Mouse (Mus musculus): ENCODE data around the gene Ticam1.
A peak's percentile ranks its signal among the peaks of the same experiment; 100 is the strongest.
"Not testable (repeated sequence)": the region's sequence is repeated elsewhere in the genome, so short reads cannot be mapped to it uniquely, and the experiment has no call there.

The Ticam1 gene

DNA sequence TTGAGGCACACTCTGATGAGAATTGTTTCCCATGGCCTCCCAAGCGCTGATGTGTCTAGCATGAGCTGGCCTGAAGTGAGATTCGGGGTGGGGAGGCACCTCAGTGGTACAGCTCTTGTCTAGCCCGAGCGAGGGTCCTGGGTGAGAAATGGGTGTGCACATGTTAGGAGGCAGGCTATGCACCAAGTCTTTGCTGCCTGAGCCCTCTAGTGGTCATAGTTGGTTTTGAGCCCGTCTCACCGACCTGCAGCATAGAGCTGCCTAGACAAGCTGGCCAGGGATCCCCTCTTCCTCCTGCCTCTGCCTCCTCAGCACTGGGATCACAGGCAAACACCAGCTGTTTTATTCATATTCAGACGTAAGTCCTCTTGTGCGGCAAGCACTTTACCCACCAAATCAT, 12.6 kb downstream of the Ticam1 start:
- peak; percentile 83 for DNase-seq (ENCODE audit: low spot score)

DNA sequence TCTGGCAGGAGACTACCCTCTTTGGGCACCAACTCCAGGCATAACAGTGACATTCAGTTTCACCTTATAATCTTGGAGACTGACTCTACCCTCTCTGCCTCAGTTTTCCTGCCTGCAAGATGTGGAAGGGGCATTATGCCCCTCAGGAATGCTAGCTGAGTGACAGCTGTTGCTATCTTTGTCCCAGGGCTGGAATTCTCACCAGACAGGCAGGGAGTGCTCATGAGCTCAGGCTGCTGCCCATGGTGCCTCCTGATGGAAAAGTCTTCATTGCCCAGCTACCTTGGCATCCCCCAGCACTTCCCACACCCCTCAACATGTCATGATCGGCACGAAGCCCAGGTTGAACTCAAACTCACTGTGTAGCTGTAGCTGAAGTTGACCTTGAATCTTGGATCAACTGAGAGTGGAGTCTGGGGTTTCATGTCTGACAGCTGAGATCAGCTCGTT, 13.9 kb downstream of the Ticam1 start:
- no peak for DNase-seq (ENCODE audit: low spot score)

DNA sequence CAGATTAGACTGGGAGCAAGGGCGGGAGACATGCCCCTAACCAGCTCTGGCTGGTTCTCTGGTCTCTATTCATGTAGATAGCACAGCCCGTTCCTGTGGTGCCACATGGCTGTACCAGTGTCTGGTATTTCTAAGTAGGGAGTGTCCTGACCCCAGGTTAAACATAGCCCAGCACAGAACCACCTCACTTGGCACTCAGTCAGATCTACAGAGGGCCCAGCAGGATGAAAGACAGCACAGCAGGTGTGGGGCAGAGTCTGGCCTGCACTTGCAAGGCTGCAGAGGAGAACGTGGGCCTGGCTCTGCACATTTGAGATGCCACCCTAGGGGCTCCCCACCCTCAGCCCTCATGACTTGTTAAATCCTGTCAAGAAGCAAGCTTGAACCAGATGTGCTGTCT, 15.4 kb downstream of the Ticam1 start:
- no peak for DNase-seq (ENCODE audit: low spot score)

DNA sequence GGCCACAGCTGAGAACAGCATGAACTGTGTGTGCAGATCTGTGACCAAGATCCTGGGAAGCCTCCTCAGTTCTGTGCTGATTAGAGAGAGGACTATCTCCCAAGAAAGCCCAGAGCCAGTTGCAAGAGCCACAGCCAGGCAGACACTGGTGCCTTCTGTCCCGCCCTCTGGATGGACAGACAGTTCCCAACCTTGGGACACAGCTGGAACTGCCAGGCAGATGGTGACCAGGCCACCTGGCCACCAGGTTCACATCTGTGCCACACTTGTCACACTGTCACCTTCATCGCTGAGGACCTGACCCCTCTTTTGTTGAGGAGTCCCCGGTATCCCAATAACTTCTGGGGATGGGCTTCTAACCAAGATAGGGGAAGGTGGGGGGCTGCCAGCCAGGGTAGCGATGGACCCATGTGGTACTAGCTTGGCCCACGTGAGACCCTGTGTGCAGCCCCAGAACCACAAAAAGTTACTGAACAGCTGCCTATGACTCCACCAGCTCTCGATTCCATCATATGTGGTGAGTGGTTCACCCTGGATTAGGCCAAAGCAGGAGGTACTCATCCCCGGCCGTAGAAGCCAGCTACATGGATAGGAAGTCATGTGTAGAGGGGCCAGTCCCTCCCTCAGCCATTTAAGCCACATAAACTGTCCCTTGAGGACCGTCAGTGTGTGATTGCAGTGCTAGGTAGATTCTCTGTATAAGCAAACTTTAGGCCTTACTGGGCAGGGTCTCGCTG, 17.1 kb downstream of the Ticam1 start:
- DNase-seq (ENCODE audit: low spot score): no peak

DNA sequence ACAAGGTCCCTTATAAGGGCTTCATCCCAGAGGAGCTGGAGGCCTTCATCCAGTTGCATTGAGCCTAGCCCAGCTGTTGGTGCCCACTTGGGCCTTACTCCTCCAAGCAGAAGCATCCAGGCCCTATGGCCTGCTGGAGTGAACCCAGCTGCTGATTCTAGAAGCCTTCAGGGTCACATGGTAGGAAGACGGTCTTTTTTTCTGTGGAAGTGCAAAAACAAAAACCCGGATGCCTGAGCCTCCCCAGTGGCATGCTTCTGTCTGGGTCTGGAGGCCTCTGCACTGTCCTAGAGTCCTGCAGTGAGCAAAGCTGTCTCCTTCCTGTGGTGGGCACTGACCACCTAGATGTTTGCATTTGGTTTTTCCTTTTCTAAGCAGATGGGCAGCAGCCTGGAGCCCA, 17.8 kb downstream of the Ticam1 start:
- not testable (repeated sequence) for DNase-seq (ENCODE audit: low spot score)

DNA sequence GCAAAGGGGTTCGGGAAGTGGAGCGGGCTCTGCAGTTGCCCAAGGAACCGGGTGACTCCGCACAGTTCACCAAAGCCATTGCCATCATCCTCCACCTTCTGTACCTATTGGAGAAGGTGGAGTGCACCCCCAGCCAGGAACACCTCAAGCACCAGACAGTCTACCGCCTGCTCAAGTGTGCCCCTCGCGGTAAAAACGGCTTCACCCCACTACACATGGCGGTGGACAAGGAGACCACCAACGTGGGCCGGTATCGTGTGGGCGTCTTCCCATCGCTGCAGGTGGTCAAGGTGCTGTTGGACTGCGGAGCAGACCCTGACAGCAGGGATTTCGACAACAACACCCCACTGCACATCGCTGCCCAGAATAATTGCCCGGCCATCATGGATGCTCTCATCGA, 18.3 kb downstream of the Ticam1 start:
- not testable (repeated sequence) for DNase-seq (ENCODE audit: low spot score)

DNA sequence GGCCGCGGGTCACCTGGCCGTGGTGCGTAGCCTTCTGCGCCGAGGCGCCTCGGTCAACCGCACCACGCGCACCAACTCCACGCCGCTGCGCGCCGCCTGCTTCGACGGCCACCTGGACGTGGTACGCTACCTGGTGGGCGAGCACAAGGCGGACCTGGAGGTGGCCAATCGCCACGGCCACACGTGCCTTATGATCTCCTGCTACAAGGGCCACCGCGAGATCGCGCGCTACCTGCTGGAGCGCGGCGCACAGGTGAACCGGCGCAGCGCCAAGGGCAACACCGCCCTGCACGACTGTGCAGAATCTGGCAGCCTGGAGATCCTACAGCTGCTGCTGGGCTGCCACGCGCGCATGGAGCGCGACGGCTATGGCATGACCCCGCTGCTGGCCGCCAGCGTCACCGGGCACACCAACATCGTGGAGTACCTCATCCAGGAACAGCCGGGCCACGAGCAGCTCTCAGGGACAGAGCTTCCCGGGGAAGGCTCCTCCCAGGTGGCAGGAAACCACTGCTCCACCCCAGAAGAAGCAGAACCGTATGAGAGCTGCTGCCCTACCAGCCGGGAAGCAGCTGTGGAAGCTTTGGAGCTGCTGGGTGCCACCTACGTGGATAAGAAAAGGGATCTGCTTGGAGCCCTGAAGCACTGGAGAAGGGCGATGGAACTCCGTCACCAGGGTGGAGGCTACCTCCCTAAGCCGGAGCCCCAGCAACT, 19.2 kb downstream of the Ticam1 start:
- no peak for DNase-seq (ENCODE audit: low spot score)

DNA sequence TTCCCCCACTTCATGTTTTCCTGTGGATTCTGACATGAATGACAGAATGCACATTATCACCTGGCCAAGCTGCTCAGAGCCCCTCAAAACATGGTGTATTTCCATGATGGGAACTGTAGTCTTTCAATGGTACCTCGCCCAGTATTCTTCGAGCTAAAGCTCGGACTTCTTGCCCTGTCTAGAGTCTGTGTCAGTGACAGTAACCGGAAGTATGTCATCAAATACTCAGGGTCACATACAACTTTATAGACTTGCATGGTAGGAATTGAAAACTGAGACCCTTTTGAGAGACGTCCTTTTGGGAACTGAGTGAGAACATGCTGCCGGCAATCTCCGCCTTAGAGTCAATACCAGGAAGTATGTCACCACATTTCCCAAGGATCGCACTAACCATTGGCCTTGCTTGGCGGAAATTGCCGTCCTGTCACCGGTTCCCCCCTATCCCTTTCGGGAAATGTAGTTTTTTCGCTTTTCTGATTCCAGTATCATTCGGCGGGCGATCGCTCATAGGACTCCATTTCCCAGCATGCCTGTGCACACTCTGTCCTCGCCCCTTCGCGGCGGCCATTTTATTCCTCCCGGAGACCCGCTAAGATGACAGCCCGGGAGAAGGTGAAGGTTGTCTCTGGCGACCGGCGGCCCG, 20.2 kb downstream of the Ticam1 start, which contains the start of gene Fem1a:
Fem1a (plus strand) TSS at position 572 of the 643 bp plus-strand sequence.
- peak; percentile 87 for DNase-seq (ENCODE audit: low spot score)

DNA sequence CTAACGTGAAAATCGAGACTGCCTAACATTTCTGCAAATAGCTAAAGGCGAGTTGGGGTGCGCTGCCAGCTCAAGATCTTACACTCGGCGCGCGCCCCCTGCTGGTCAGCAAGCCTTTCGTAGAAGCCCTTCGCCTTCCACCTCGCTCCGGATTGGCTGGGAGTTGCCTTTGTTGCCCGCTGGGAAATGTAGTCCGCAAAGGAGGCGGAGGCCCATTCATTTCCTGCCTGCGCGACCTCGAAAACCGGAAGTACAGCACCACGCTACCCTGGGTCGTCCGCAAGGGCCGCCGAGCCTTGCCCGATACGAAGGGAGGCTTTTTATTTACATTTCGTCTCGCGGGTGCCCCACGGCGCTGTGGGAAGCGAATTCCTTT, 20.7 kb downstream of the Ticam1 start:
- DNase-seq (ENCODE audit: low spot score): peak; percentile 99

DNA sequence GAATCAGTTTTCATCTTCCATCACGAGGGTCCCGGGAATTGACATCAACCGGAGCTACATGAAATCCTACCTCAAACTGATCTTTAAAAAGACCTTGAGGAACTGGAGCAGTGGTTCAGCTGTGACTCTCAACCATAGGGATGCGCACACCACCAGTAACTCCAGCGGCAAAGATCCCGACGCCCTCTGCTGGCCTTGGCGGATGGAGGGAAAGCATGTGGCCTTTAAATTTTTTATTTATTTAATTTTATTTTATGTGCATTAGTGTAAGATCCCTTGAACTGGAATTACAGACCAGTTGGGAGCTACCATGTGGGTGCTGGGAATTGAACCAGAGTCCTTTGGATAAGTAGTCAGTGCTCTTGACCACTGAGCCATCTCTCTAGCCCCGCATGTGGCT, 21.2 kb downstream of the Ticam1 start:
- DNase-seq (ENCODE audit: low spot score): peak; percentile 75

DNA sequence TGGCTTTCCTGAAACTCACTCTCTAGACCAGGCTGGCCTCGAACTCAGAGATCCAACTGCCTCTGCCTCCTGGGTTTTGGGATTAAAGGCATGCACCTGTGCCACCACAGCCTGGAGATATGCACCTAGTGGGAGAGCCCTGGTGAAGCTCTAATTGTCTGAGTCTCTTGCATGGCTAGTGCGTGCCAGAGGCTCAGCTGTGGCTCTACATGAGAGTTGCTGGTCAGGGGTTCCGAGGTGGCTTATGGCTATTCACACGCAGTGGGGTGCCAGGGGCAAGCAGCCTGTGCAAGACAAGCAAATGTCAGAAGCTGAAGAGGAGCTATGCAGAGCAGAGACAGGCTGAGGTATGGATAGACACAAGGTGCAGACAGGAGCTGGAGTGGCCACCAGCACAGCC, 21.9 kb downstream of the Ticam1 start:
- DNase-seq (ENCODE audit: low spot score): no peak

DNA sequence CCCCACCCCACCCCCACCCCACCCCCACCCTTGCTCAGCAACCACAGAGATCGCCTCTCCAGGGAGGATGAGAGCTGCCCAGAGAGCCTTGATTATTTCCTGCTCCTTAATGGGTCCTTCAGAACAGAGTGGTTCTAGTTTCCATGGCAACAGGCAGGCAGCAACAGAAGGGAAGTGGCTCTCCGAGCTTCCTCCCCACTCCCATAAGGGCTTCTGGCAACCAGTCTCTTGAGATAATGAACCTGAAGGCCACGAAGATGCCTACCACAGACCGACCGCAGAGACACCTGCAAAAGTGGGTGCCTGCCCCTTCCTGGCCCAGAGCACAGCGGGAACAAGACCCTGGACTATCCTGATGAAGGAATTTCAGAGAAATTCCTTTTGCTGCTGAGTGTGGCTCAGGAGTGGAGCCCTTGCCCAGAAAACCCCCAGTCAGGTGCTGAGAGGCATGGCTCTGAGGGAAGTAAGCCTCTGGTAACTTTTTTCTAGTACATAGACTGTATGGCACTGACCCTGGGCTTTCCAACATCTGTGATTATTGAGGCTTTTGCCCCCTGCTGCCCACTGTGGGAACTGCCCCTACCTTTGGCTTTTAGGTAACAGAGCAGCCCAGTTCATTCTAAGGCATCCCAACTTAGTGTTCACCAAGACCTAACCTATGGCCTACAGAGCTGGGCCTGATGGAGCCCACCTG, 25.3 kb downstream of the Ticam1 start:
- DNase-seq (ENCODE audit: low spot score): peak; percentile 83

DNA sequence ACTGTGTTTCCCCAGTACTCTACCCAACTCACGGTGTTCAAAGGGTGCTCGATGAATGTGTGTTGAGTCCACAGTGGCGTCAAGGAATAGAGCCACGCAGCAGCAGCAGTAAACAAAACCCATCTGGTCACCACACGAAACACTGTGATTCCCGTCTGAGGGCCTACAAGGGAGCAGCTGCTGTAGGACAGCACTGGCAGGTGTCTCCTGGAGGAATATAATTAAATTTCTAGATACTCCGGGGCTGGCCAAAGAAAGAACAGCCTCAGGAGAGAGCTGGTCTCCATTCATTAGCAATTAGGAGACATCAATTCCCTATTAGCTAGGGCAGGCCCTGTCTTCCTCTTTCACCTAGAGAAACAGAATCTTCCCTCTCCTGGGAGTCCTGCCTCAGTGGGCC, 31.0 kb downstream of the Ticam1 start:
- no peak for DNase-seq (ENCODE audit: low spot score)

DNA sequence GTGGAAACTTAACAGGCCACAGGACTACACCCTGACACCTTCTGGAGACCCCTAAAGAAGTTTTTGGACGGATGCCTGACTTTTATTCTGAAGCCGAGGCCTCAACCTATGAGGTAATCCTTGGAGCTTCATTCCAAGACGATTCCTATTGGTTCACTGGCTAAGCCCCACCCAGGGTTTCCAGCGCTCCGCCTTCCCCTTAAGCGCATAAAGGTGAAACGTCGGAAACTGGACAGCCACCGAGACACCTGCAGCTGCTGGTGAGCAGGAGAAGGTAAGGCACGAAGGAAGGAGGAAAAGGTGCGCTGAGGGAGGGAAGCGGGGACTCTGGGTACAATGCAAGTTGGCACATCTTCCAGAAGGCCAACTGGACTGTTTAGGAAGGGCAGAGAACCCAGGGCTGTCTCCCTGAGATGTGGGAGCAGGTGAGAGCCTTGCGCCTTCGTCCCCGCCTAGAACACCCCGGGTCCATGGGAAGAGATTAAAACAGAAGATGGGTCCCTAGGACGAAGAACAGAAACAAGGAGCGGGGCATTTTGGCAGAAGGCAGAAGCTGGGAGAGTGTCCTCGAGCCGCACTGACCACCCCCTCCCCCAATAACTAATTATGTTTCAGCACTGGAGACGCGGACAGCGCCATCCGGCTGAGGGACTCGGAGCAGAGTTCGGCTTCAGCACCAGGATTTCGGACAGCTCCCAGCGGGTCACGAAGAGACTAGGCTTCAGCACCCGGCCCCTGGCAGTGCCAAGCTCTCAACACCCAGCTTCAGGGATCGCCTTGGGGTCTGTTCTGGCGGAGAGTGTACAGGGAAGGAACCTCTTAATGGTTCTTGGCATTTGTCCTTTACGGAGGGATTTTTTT, 34.8 kb downstream of the Ticam1 start:
- peak; percentile 97 for DNase-seq (ENCODE audit: low spot score)

DNA sequence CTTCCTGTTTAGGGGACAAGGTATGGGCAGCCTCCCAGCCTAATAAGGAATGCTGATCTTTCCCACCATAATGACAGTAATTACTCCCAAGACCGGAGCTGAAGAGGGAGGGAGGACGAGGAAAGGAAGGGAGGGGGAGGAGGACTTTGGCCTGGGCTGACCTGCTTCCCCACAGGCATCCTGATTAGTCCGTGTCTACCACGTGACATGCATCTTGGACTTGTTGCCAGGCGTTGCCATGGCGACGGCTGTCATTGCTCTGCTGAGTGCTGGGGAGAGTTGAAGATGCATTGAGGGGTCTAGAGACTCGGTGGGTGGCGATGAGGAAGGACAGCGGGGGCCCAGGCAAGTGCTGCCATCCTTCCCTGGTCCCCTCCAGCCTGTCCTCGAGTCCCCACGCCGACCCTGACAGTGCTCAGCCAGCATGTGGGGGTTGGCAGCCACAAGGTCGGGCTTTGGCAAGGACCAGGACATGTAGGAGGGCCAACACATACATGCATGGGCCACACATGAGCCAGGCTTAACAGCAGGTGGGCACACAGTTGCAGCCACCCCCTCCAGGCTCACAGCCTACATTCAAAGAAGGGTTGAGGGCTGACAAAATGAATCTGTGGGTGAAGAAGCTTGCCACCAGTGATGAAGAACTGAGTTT, 42.6 kb downstream of the Ticam1 start:
- DNase-seq (ENCODE audit: low spot score): peak; percentile 68

DNA sequence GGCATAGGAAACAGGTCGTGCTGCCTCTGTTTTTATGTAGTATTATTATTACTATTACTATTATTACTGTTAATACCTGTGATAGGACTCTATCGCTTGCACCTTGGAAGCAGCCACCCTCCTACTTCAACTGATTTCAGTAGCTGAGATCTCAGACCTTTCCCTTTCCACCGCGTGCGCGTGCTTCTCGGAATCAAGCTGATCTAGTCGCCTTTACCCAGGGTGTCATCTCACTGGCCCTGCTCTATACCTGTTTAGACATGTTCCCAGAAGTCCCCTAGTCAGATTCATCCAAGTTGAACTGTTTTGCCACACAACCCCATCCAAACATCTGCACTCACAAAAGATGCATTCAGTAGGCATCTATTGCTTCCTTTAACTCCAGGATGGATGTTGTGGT, 43.2 kb downstream of the Ticam1 start:
- no peak for DNase-seq (ENCODE audit: low spot score)

DNA sequence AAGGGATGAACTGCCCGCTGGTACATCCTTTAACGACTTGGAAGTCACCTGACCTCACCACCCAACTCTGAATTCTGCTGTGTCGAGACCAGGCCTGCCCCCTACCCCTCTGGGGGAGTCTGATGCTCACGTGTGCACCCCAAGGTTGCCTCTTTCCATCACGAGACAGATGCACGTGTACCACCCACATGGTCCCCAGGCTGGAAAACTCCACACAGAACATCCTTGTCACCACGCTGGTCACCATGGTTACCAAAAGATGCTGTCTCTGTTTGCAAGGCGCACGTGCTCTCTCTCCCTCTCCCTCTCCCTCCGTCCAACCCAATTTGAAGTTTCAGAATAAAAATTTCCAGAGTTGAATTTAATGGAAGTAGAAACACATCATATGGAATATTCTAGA, 46.6 kb downstream of the Ticam1 start:
- no peak for DNase-seq (ENCODE audit: low spot score)

DNA sequence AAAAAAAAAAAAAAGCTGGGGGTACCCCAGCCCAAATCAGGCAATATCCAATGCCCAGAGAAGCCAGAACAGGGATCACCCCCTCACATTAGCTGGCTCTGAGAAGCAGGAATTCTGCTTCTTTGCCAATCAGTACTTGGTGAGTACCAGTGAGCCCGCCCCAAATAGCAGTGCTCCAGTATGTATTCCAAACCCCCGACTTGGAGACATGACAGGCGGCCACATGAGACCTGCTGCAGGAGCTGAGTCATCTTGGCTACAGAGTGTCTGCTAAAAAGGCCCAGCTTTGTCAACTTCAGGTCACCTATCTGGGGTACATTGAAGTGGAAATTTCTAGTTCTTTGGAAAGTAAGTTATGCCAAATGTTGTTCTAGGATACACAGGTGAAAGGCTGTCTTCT, 50.0 kb downstream of the Ticam1 start:
- DNase-seq (ENCODE audit: low spot score): no peak

DNA sequence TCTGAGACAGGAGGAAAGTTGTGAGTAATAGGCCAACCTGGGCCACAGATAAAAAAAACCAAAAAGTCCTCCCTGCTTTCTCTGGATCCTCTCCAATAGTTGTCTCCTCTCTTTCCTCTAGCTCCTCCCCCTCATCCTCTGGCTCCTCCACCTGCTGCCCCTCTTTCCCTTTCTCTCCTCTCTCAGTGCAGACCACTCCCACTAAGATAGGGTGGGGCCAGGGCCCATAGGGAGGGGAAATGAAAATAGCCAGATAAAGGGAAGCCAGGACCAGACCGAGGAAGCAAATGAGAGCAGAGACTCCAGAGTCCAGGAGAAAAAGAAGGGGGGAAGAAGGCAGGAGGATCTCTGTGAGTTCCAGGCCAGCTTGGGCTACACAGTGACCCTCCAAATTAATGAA, 51.7 kb downstream of the Ticam1 start:
- DNase-seq (ENCODE audit: low spot score): no peak

DNA sequence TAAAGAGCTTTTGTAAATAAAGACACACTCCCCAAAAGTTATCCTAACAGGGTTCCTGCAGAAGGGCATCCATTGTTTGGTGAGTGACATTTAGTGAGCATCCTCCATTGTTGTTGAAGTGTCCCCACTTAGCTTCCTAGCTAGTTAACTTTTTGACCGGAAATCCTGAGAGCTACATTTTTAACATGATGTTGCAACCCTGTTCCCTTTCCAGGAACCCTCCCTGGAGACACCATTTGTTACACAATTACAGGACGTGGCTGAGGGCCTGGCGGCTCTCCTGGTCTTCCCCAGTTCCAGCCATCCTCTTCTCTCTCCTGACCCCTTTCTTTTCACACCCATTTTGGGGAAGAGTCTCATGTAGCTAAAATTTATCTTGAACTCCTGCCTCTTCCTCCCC, 56.8 kb downstream of the Ticam1 start:
- DNase-seq (ENCODE audit: low spot score): no peak
